Mouse (Mus musculus) testis, adult 2 months (tissue): ENCODE results near the gene Nme7.

Source experiments
- CTCF ChIP-seq: fragments of 200-500 bp; IDR thresholded peaks from 2 replicates; pipeline ENCODE4 v1.5.1; 2012; ENCODE audit warnings: low read depth, mild to moderate bottlenecking, inconsistent platforms, low read length, moderate library complexity; ENCODE audit not compliant: control insufficient read depth, insufficient read depth, insufficient replicate concordance
- POLR2A ChIP-seq: fragments of 200-500 bp; IDR thresholded peaks from 2 replicates; pipeline ENCODE4 v1.6.1; 2012; ENCODE audit warnings: low read depth, mild to moderate bottlenecking, inconsistent platforms, low read length, moderate library complexity; ENCODE audit not compliant: control insufficient read depth

DNA sequence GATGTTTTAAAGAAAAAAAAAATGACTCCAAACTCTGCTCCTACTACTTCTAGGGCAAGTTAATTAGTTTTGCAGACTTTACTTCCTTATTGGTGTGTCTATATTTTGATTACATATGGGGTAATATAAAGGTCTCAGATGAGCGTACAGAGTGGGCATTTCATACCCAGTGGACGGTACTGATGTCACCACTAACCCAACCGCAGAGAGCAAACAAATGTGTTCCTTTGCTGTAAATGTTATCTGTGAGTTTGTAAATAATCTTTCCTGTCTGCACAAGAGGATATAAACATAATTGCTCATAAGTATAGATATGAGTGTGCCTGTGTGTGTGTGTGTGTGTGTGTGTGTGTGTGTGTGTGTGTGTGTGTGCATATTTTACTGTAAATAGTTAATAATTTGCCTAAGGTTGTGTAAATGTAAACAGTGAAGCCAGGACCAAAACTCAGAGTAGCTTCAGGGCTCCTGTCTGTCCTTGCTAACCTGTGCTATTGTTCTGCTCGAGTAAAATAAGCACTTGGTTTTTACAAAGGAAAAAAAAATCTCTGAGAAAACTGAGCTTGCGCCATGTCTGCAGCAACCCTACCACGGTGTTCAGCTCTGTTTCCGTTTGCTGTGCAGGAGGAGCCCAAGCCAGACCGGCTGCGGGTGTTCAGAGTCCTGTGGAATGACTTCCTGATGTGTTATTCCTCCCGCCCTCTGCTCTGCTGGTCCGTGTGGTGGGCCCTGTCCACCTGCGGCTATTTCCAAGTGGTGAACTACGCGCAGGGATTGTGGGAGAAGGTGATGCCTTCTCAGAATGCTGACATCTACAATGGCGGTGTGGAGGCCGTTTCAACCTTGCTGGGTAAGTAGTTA is 43.5 kb upstream of the Nme7 start:
- TF ChIP-seq CTCF = no peak
- no peak for TF ChIP-seq POLR2A
